Mouse (Mus musculus) CH12.LX (cell line): ENCODE results near the gene S100a6. TPM values are rescaled to one million over a fixed set of nuclear protein-coding genes. Genes with fewer than 3 reads are reported as not detected.

Experiments used
- DNase-seq: peaks from one replicate; pipeline ENCODE4 v3.0.0-alpha.2; 2013; ENCODE audit errors: extremely low read depth
- H3K27ac ChIP-seq: 2 replicates; pipeline ENCODE4 v1.5.1; 2012; ENCODE audit warnings: low read depth, mild to moderate bottlenecking, control low read depth, moderate library complexity; ENCODE audit not compliant: insufficient read depth
- H3K27me3 ChIP-seq: replicated peaks from 2 replicates; pipeline ENCODE3; 2012; ENCODE audit warnings: inconsistent platforms
- H3K36me3 ChIP-seq, 2 experiments: replicated peaks in 1 of 2; 2 replicates each; pipeline versions ENCODE3 to v1.6.1; 2012; ENCODE audit warnings: inconsistent platforms in 1 of 2, low read length in 1 of 2, mild to moderate bottlenecking in 1 of 2, mixed read lengths in 1 of 2, moderate library complexity in 1 of 2; ENCODE audit not compliant: control insufficient read depth in 1 of 2, insufficient read depth in 1 of 2
- H3K4me1 ChIP-seq, 2 experiments: 2 replicates each; pipeline ENCODE4 v1.6.1; 2012; ENCODE audit warnings: inconsistent platforms in 1 of 2, moderate library complexity in 1 of 2; ENCODE audit not compliant: insufficient read depth in 2 of 2, control insufficient read depth in 1 of 2
- H3K4me2 ChIP-seq: 2 replicates; pipeline ENCODE4 v1.6.1; 2012; ENCODE audit warnings: low read depth, mild to moderate bottlenecking, control low read depth; ENCODE audit not compliant: poor library complexity, insufficient read depth, severe bottlenecking
- H3K4me3 ChIP-seq, 3 experiments: fragments of 150-350 bp in 1 of 3; sonication (generic) in 1 of 3; replicated peaks in 1 of 3; 2 replicates each; pipeline versions ENCODE3 to v1.5.1; 2011 to 2012; ENCODE audit warnings: low read depth in 2 of 3, low read length in 2 of 3, mild to moderate bottlenecking in 2 of 3, moderate library complexity in 2 of 3, control low read depth in 1 of 3, improper control_type of control experiment in 1 of 3, inconsistent platforms in 1 of 3, mixed read lengths in 1 of 3; ENCODE audit not compliant: poor library complexity in 1 of 3
- H3K79me2 ChIP-seq: replicated peaks from 2 replicates; pipeline ENCODE4 v1.6.1; 2012; ENCODE audit warnings: mild to moderate bottlenecking, moderate library complexity; ENCODE audit not compliant: control insufficient read depth, poor library complexity, insufficient read depth, severe bottlenecking; ENCODE audit errors: extremely low read depth
- H3K9ac ChIP-seq: 2 replicates; pipeline ENCODE4 v1.6.1; 2012; ENCODE audit warnings: low read depth, mild to moderate bottlenecking, control low read depth, moderate library complexity; ENCODE audit not compliant: insufficient read depth
- H3K9me3 ChIP-seq: replicated peaks from 2 replicates; pipeline ENCODE3; 2012; ENCODE audit warnings: low read length, inconsistent platforms, mixed read lengths
- CHD1 ChIP-seq: IDR thresholded peaks from 2 replicates; pipeline ENCODE4 v1.6.1; 2012; ENCODE audit warnings: low read depth, low read length, improper control_type of control experiment, inconsistent platforms
- CHD2 ChIP-seq: IDR thresholded peaks from 2 replicates; pipeline ENCODE4 v1.6.1; 2011; ENCODE audit warnings: low read length, improper control_type of control experiment
- CTCF ChIP-seq, 2 experiments: IDR thresholded peaks in 1 of 2; conservative IDR thresholded peaks in 1 of 2; 2 replicates each; pipeline ENCODE4 v1.5.1; 2011 to 2012; ENCODE audit warnings: low read depth in 2 of 2, low read length in 2 of 2, improper control_type of control experiment in 1 of 2, inconsistent platforms in 1 of 2, mild to moderate bottlenecking in 1 of 2, moderate library complexity in 1 of 2
- E2F4 ChIP-seq: IDR thresholded peaks from 2 replicates; pipeline ENCODE4 v1.6.1; 2011; ENCODE audit warnings: low read depth, low read length, improper control_type of control experiment; ENCODE audit not compliant: insufficient replicate concordance
- ELF1 ChIP-seq: IDR thresholded peaks from 2 replicates; pipeline ENCODE4 v1.6.1; 2014; ENCODE audit warnings: low read depth, mild to moderate bottlenecking, inconsistent platforms, low read length, improper control_type of control experiment
- EP300 ChIP-seq: IDR thresholded peaks from 2 replicates; pipeline ENCODE4 v1.6.1; 2011; ENCODE audit warnings: low read length, improper control_type of control experiment
- HCFC1 ChIP-seq: IDR thresholded peaks from 2 replicates; pipeline ENCODE4 v1.6.1; 2012; ENCODE audit warnings: low read depth, mild to moderate bottlenecking, inconsistent platforms, low read length, improper control_type of control experiment
- IRF4 ChIP-seq: IDR thresholded peaks from 2 replicates; pipeline ENCODE4 v1.6.1; 2014; ENCODE audit warnings: low read depth, mild to moderate bottlenecking, inconsistent platforms, low read length, improper control_type of control experiment
- JUN ChIP-seq: IDR thresholded peaks from 2 replicates; pipeline ENCODE4 v1.6.1; 2011; ENCODE audit warnings: low read depth, mild to moderate bottlenecking, low read length, improper control_type of control experiment, moderate library complexity; ENCODE audit not compliant: insufficient read depth
- JUND ChIP-seq: conservative IDR thresholded peaks from 2 replicates; pipeline ENCODE4 v1.6.1; 2011; ENCODE audit warnings: low read depth, low read length, improper control_type of control experiment
- KAT2A ChIP-seq: IDR thresholded peaks from 2 replicates; pipeline ENCODE4 v1.6.1; 2012; ENCODE audit warnings: low read length, improper control_type of control experiment, inconsistent platforms; ENCODE audit not compliant: insufficient replicate concordance
- MAFK ChIP-seq: IDR thresholded peaks from 2 replicates; pipeline ENCODE4 v1.6.1; 2011; ENCODE audit warnings: low read length, improper control_type of control experiment; ENCODE audit not compliant: insufficient replicate concordance
- MAX ChIP-seq: IDR thresholded peaks from 2 replicates; pipeline ENCODE4 v1.6.1; 2011; ENCODE audit warnings: low read length, improper control_type of control experiment
- MYC ChIP-seq: IDR thresholded peaks from 2 replicates; pipeline ENCODE4 v1.6.1; 2011; ENCODE audit warnings: low read depth, mild to moderate bottlenecking, improper control_type of control experiment, low read length
- NELFE ChIP-seq: IDR thresholded peaks from 2 replicates; pipeline ENCODE4 v1.6.1; 2011; ENCODE audit warnings: low read depth, low read length, improper control_type of control experiment
- NRF1 ChIP-seq: IDR thresholded peaks from 2 replicates; pipeline ENCODE4 v1.6.1; 2014; ENCODE audit warnings: low read depth, mild to moderate bottlenecking, inconsistent platforms, low read length, improper control_type of control experiment, moderate library complexity
- PAX5 ChIP-seq: IDR thresholded peaks from 2 replicates; pipeline ENCODE4 v1.6.1; 2012; ENCODE audit warnings: low read length, inconsistent platforms, mixed read lengths
- POLR2A ChIP-seq: IDR thresholded peaks from 2 replicates; pipeline ENCODE4 v1.6.1; 2011; ENCODE audit warnings: low read depth, mild to moderate bottlenecking, improper control_type of control experiment, low read length
- RAD21 ChIP-seq: IDR thresholded peaks from 2 replicates; pipeline ENCODE4 v1.6.1; 2011; ENCODE audit warnings: low read depth, mild to moderate bottlenecking, low read length, improper control_type of control experiment, moderate library complexity
- RCOR1 ChIP-seq: conservative IDR thresholded peaks from 2 replicates; pipeline ENCODE4 v1.6.1; 2012; ENCODE audit warnings: low read depth, mild to moderate bottlenecking, inconsistent platforms, low read length, improper control_type of control experiment
- SMC3 ChIP-seq: IDR thresholded peaks from 2 replicates; pipeline ENCODE4 v1.6.1; 2011; ENCODE audit warnings: low read depth, low read length, improper control_type of control experiment
- TCF12 ChIP-seq: IDR thresholded peaks from 2 replicates; pipeline ENCODE4 v1.6.1; 2014; ENCODE audit warnings: low read depth, mild to moderate bottlenecking, inconsistent platforms, low read length, improper control_type of control experiment
- USF1 ChIP-seq: IDR thresholded peaks from 2 replicates; pipeline ENCODE4 v1.6.1; 2014; ENCODE audit warnings: low read depth, mild to moderate bottlenecking, inconsistent platforms, low read length, improper control_type of control experiment
- ZKSCAN1 ChIP-seq: IDR thresholded peaks from 2 replicates; pipeline ENCODE4 v1.6.1; 2012; ENCODE audit warnings: low read depth, inconsistent platforms, low read length, improper control_type of control experiment, borderline replicate concordance
- ZMIZ1 ChIP-seq: IDR thresholded peaks from 2 replicates; pipeline ENCODE4 v1.6.1; 2012; ENCODE audit warnings: low read depth, mild to moderate bottlenecking, inconsistent platforms, low read length, improper control_type of control experiment
- dilution Hi-C: fragments of 300-500 bp; cut with MboI; formaldehyde crosslinking; loops from 2 replicates; pipeline ENCODE4 v1.14.3; 2020; ENCODE audit warnings: low sequenced_read_pairs; ENCODE audit not compliant: extremely low pct_unique_long_range_greater_than_20kb, extremely low pct_ligation_motif_present
- in situ Hi-C: fragments of 300-500 bp; cut with MboI; formaldehyde crosslinking; loops from 3 replicates; pipeline ENCODE4 v1.14.3; 2019; ENCODE audit warnings: low sequenced_read_pairs, low pct_ligation_motif_present, low pct_unique_long_range_greater_than_20kb, mixed read lengths
- polyA plus RNA-seq: library from polyadenylated mRNA; unstranded; fragments of >175 nt; gene quantifications from 2 replicates; pipeline ENCODE4 v1.2.1, GENCODE M21; 2012; ENCODE audit warnings: low read depth; ENCODE audit not compliant: insufficient read length
- total RNA-seq, 2 experiments: library from RNA; depleted of rRNA; stranded (reverse); fragments of 300-350 nt in 1 of 2; fragments of >200 nt in 1 of 2; gene quantifications; 2 replicates each; pipeline ENCODE4 v1.2.3; 2012 to 2014

S100a6 gene
- total and polyA plus RNA-seq, 3 experiments, result not detected

DNA sequence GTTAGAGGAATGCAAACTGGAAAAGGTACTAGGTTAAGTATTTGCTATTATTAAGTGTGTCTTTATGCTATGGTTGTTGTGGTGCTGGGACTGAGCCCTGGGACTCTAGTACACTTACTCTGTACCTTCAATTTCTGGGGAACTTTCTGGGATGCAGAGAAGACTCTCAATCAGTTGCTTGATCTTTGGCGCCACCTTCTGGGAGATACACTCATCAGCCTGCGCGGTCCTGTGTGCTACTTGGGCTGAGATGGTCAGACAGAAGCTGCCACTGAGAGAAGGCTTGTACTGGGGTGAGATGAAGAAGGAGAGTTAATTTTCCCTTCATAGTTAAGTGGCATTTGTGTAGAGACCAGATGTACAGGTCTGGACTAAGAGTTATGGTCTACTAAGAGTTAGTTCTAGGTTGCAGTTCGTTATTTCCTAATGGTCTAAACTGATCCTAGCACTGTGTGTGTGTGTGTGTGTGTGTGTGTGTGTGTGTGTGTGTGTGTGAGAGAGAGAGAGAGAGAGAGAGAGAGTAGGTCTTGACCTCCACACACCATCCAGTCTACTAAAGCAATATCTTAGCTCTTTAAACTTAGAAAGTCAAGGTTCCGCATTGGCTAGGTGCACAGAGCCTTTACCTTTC is 40.3 kb downstream of the S100a6 start:
- no peaks in the 10 kb centered on the region for H3K9me3 ChIP-seq
- H3K4me2 ChIP-seq, result no peak overlapping the region
- peak; percentile 55 for DNase-seq
- no peak overlapping the region for H3K9ac ChIP-seq
- dilution Hi-C loops (no loop called here), in situ Hi-C loops (no loop called here)
- H3K36me3 ChIP-seq, result no peaks in the 10 kb centered on the region
- peaks cover 59% of the 10 kb centered on the region for H3K27me3 ChIP-seq
- no peak overlapping the region for H3K4me3 ChIP-seq
- H3K79me2 ChIP-seq, result no peaks in the 10 kb centered on the region
- TF ChIP-seq RAD21 (peak; percentile 78), ZMIZ1 (no peak), IRF4 (no peak), USF1 (no peak), CHD1 (no peak), CHD2 (no peak), NELFE (0 out of 2 replicates have a peak, but pooled peaks have one; percentile 17), TCF12 (no peak), E2F4 (no peak), PAX5 (no peak), NRF1 (0 out of 2 replicates have a peak, but pooled peaks have one; percentile 30), ELF1 (no peak), ZKSCAN1 (no peak), HCFC1 (no peak), SMC3 (peak; percentile 60), JUND (no peak), MYC (no peak), CTCF (conservative IDR thresholded peaks at IDR 0.05 in 1 of 2, IDR thresholded peaks at IDR 0.05 in 1 of 2; ENCODE audit: low read depth in 2 of 2, low read length in 2 of 2) (peak; percentile 47 to 91; a peak in 3 of 4 replicates)
- H3K4me1 ChIP-seq, result peaks cover 0 to 5% of the 10 kb centered on the region in 2 experiments; a peak in 2 of 4 replicates
- H3K27ac ChIP-seq, result no peak overlapping the region

DNA sequence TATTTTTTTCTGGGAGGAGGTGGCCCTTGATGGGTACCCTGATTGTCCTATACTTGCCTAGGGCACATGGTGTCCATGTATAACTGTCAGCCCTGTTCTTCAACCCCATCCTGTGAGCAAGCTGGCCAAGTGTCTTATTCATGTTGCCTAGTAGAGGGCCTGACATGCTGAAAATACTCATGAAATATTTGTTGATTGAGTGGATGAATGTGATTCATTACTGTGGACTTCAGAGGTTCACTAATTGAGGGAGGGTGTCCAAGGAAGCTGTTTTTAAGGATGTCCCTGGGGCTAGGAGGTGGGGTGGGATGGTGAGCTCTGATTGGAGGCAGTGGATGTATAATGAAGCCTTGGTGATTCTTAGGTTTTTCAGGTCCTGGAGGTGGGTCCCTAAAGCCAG is 41.0 kb downstream of the S100a6 start, which contains the start of gene S100a7a:
TSS of gene S100a7a (plus strand) at position 301 of the 400 bp plus-strand sequence.
- H3K9ac ChIP-seq, result no peak within 1 kb of the TSS
- no peaks in the 10 kb centered on the region for H3K9me3 ChIP-seq
- H3K79me2 ChIP-seq, result no peaks in the 10 kb centered on the region
- no peak for DNase-seq
- no peak within 1 kb of the TSS for H3K4me3 ChIP-seq
- no peak within 1 kb of the TSS for H3K4me2 ChIP-seq
- peaks cover 0 to 5% of the 10 kb centered on the region in 2 experiments; a peak in 2 of 4 replicates for H3K4me1 ChIP-seq
- peaks cover 53% of the 10 kb centered on the region for H3K27me3 ChIP-seq
- in situ Hi-C loops (no loop called here), dilution Hi-C loops (no loop called here)
- H3K36me3 ChIP-seq, result no peaks in the 10 kb centered on the region
- no peak within 1 kb of the TSS for H3K27ac ChIP-seq
- TF ChIP-seq RCOR1, result no peak
- no peak for TF ChIP-seq EP300
- TF ChIP-seq MYC, result no peak
- no peak for TF ChIP-seq RAD21
- TF ChIP-seq NRF1, result no peak
- no peak for TF ChIP-seq MAFK
- no peak for TF ChIP-seq POLR2A
- TF ChIP-seq KAT2A, result no peak
- TF ChIP-seq JUN, result no peak
- no peak for TF ChIP-seq MAX
- TF ChIP-seq IRF4, result no peak
- TF ChIP-seq, all 38 proteins: peak for 0
